Mouse (Mus musculus) heart, adult 2 months (tissue): ENCODE measurements around the gene Eef2k.

ENCODE experiments used
- CTCF ChIP-seq: fragments of 200-600 bp; IDR thresholded peaks from 2 replicates; pipeline ENCODE4 v1.8.1; 2022; ENCODE audit warnings: antibody characterized with exemption, mild to moderate bottlenecking, moderate library complexity
- POLR2A ChIP-seq: fragments of 200-500 bp; IDR thresholded peaks from 2 replicates; pipeline ENCODE4 v1.6.1; 2011; ENCODE audit warnings: mild to moderate bottlenecking, low read depth, low read length, control low read depth; ENCODE audit not compliant: insufficient read depth

DNA sequence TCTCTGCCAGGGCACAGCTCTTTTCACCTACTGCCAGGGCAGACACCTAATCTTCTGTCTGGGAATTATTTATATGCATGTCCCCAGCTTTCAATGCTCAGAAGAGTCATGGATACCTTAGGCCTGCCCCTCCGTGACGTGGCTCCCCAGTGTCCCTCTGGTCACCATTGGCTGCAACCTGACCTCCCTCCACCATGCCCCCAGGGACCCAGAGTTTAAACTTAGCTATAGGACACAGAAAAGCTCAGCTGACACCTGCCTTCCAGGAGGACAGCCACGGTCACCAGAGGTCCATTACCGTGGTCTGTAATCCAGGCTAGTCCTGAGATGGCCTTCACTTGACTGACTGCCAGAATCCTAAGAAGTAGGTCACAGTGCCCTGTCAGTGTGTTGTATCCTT is 23.2 kb upstream of the Eef2k start:
- TF ChIP-seq POLR2A, result no peak
- no peak for TF ChIP-seq CTCF
